Mouse (Mus musculus): ENCODE measurements around the gene Ceacam9. TPM values are rescaled to one million over a fixed set of nuclear protein-coding genes. Genes with fewer than 3 reads are reported as not detected.
"Not testable (repeated sequence)": the region's sequence is repeated elsewhere in the genome, so short reads cannot be mapped to it uniquely, and the experiment has no call there.

Ceacam9 gene
- polyA plus RNA-seq, 1 experiment = not detected

- WGBS = 31% methylated on average over 9 of the region's 9 CpGs
- no peak overlapping the region for H3K4me3 ChIP-seq (ENCODE audit: insufficient read depth, low read depth, low read length)
- TF ChIP-seq POLR2A (IDR thresholded peaks at IDR 0.05; ENCODE audit: insufficient read depth, low read depth, low read length) (no peak), CTCF (IDR thresholded peaks at IDR 0.05; ENCODE audit: insufficient read depth, low read depth, low read length) (no peak)
These were observed 13.5 kb upstream of the Ceacam9 start for GRCm38 (mm10) chr7:16708244-16708643.

GRCm38 (mm10) chr7:16710604-16711003 lies 11.1 kb upstream of the Ceacam9 start:
- TF ChIP-seq CTCF (IDR thresholded peaks at IDR 0.05; ENCODE audit: insufficient read depth, low read depth, low read length) = no peak
- no peak for TF ChIP-seq POLR2A (IDR thresholded peaks at IDR 0.05; ENCODE audit: insufficient read depth, low read depth, low read length)
- no peak overlapping the region for H3K4me3 ChIP-seq (ENCODE audit: insufficient read depth, low read depth, low read length)
- WGBS = 85% methylated on average over 5 of the region's 5 CpGs

More at GRCm38 (mm10) chr7:16708244-16708643, 13.5 kb upstream of the Ceacam9 start:
- no peak overlapping the region for H3K27ac ChIP-seq (ENCODE audit: insufficient read depth, low read depth, low read length)
- peaks cover 7% of the 10 kb centered on the region for H3K4me1 ChIP-seq (ENCODE audit: control insufficient read depth, insufficient read depth, low read length)

GRCm38 (mm10) chr7:16712633-16713415 lies 8.9 kb upstream of the Ceacam9 start:
- no peak for TF ChIP-seq POLR2A (IDR thresholded peaks at IDR 0.05; ENCODE audit: insufficient read depth, low read depth, low read length)
- no peak for TF ChIP-seq CTCF (IDR thresholded peaks at IDR 0.05; ENCODE audit: insufficient read depth, low read depth, low read length)
- Histone ChIP-seq H3K4me3 (ENCODE audit: insufficient read depth, low read depth, low read length) (no peak overlapping the region), H3K4me1 (ENCODE audit: control insufficient read depth, insufficient read depth, low read length) (peaks cover 10% of the 10 kb centered on the region), H3K27ac (ENCODE audit: insufficient read depth, low read depth, low read length) (no peak overlapping the region)
- 81% methylated on average over 12 of the region's 13 CpGs for WGBS

More at GRCm38 (mm10) chr7:16710604-16711003, 11.1 kb upstream of the Ceacam9 start:
- Histone ChIP-seq H3K27ac (ENCODE audit: insufficient read depth, low read depth, low read length) (no peak overlapping the region), H3K4me1 (ENCODE audit: control insufficient read depth, insufficient read depth, low read length) (peaks cover 7% of the 10 kb centered on the region)

- 62% methylated on average over 8 of the region's 8 CpGs for WGBS
- not testable (repeated sequence) for H3K4me3 ChIP-seq (ENCODE audit: insufficient read depth, low read depth, low read length); H3K27ac ChIP-seq (ENCODE audit: insufficient read depth, low read depth, low read length); H3K4me1 ChIP-seq (ENCODE audit: control insufficient read depth, insufficient read depth, low read length)
These were observed 5.1 kb upstream of the Ceacam9 start for GRCm38 (mm10) chr7:16716456-16717152.

GRCm38 (mm10) chr7:16722490-16722889 lies 761 bp downstream of the Ceacam9 start:
- not testable (repeated sequence) for H3K4me3 ChIP-seq (ENCODE audit: insufficient read depth, low read depth, low read length); H3K27ac ChIP-seq (ENCODE audit: insufficient read depth, low read depth, low read length); H3K4me1 ChIP-seq (ENCODE audit: control insufficient read depth, insufficient read depth, low read length)
- 65% methylated on average over 3 of the region's 3 CpGs for WGBS

- TF ChIP-seq CTCF (IDR thresholded peaks at IDR 0.05; ENCODE audit: insufficient read depth, low read depth, low read length) (peak; percentile 21; the same call in 1 of the 2 replicates), POLR2A (IDR thresholded peaks at IDR 0.05; ENCODE audit: insufficient read depth, low read depth, low read length) (no peak)
- WGBS = 23% methylated on average over 14 of the region's 14 CpGs
- Histone ChIP-seq H3K4me3 (ENCODE audit: insufficient read depth, low read depth, low read length) (no peak overlapping the region), H3K27ac (ENCODE audit: insufficient read depth, low read depth, low read length) (no peak overlapping the region), H3K4me1 (ENCODE audit: control insufficient read depth, insufficient read depth, low read length) (no peaks in the 10 kb centered on the region)
These were observed 7.0 kb downstream of the Ceacam9 start for GRCm38 (mm10) chr7:16728596-16729348.

- not testable (repeated sequence) for H3K4me1 ChIP-seq (ENCODE audit: control insufficient read depth, insufficient read depth, low read length); H3K4me3 ChIP-seq (ENCODE audit: insufficient read depth, low read depth, low read length); H3K27ac ChIP-seq (ENCODE audit: insufficient read depth, low read depth, low read length)
- WGBS = 11% methylated on average over 7 of the region's 7 CpGs
These were observed 7.8 kb downstream of the Ceacam9 start for GRCm38 (mm10) chr7:16729563-16729962.

- no peak for TF ChIP-seq CTCF (IDR thresholded peaks at IDR 0.05; ENCODE audit: insufficient read depth, low read depth, low read length)
- no peak for TF ChIP-seq POLR2A (IDR thresholded peaks at IDR 0.05; ENCODE audit: insufficient read depth, low read depth, low read length)
- Histone ChIP-seq H3K4me3 (ENCODE audit: insufficient read depth, low read depth, low read length) (no peak overlapping the region), H3K4me1 (ENCODE audit: control insufficient read depth, insufficient read depth, low read length) (no peaks in the 10 kb centered on the region), H3K27ac (ENCODE audit: insufficient read depth, low read depth, low read length) (no peak overlapping the region)
- WGBS = 92% methylated on average over 6 of the region's 6 CpGs
These were observed 9.1 kb downstream of the Ceacam9 start for GRCm38 (mm10) chr7:16730791-16731190.

GRCm38 (mm10) chr7:16731893-16732422 lies 10.2 kb downstream of the Ceacam9 start:
- no peak for TF ChIP-seq POLR2A (IDR thresholded peaks at IDR 0.05; ENCODE audit: insufficient read depth, low read depth, low read length)
- TF ChIP-seq CTCF (IDR thresholded peaks at IDR 0.05; ENCODE audit: insufficient read depth, low read depth, low read length) = no peak
- Histone ChIP-seq H3K4me3 (ENCODE audit: insufficient read depth, low read depth, low read length) (no peak overlapping the region), H3K4me1 (ENCODE audit: control insufficient read depth, insufficient read depth, low read length) (no peaks in the 10 kb centered on the region), H3K27ac (ENCODE audit: insufficient read depth, low read depth, low read length) (no peak overlapping the region)
- 48% methylated on average over 7 of the region's 7 CpGs for WGBS
